Mouse (Mus musculus): ENCODE measurements around the gene Rfx5. TPM values are rescaled to one million over a fixed set of nuclear protein-coding genes. Genes with fewer than 3 reads are reported as not detected.
A peak's percentile ranks its signal among the peaks of the same experiment; 100 is the strongest.
"Not testable (repeated sequence)": the region's sequence is repeated elsewhere in the genome, so short reads cannot be mapped to it uniquely, and the experiment has no call there.

Rfx5 gene
- 10 to 100 TPM; 19.8 to 23.4 TPM for total RNA-seq (2021)
- long read RNA-seq, experiment 1, full-length matches to known transcripts: 2 of 7 reads
- long read RNA-seq, experiment 1, partial matches to known transcripts: 1 of 7 reads
- long read RNA-seq, experiment 1, other reads (novel, unspliced or antisense): 4 of 7 reads
- long read RNA-seq, experiment 2, full-length matches to known transcripts: 1 of 1 reads
- long read RNA-seq, experiment 2, partial matches to known transcripts: 0 of 1 reads
- long read RNA-seq, experiment 2, other reads (novel, unspliced or antisense): 0 of 1 reads

DNA sequence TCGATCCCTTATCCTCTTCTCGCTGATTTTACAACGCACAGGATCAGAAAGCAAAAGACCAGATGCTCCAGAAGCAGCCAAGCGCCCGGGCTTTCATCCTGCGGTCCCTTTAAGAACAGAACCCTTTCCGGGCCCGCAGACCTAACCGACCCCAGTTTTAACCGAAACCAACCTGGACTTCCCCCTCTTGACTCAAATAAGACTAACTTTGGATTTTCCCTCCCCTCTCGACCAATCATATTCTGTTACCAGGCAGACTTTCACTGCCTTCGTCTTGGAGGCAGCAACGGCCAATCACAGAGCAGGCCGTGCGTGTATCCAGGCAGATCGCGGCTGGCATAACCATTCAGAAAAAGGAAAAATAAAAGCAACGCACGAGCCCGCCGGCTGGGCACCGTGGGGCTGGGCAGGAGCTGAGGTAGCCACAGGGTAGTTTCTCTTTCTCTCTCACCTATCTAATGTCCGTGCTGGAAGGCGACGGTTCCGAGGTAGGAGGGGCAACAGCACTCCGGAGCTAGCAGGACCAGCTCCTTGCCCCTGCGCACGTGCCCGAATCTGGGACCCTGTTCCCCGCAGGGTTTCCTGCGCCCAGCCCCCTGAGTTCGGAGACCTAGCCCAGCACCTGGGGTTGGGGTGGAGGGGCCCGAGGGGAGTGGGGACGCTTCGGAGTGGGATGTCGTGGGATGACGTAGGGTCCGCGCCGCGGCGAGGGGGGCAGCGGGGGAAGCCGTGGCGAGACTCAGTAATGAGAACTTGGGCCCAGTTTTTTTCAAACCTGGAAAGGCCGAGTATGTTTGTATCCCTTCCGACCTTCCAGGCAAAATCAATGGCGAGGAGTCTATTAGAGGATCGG, at the start of gene Rfx5:
Gene Rfx5, plus strand, starts transcription at position 312 of the 853 bp plus-strand sequence.
- peak; percentile 91 to 97 for DNase-seq (ENCODE audit: low spot score in 2 of 2)

DNA sequence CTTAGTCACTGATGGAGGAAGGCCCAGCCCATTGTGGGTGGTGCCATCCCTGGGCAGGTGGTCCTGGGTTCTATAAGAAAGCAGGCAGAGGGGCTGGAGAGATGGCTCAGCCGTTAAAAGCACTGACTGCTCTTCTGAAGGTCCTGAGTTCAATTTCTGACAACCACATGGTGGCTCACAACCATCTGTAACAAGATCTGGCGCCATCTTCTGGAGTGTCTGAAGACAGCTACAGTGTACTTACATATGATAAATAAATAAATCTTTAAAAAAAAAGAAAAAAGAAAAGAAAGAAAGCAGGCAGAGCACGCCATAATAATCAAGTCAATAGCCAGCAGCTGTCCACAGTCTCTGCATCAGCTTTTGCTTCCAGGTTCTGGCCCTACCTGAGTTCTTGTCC, 49.1 kb upstream of the Rfx5 start:
- DNase-seq (ENCODE audit: low spot score in 2 of 2): not testable (repeated sequence)

DNA sequence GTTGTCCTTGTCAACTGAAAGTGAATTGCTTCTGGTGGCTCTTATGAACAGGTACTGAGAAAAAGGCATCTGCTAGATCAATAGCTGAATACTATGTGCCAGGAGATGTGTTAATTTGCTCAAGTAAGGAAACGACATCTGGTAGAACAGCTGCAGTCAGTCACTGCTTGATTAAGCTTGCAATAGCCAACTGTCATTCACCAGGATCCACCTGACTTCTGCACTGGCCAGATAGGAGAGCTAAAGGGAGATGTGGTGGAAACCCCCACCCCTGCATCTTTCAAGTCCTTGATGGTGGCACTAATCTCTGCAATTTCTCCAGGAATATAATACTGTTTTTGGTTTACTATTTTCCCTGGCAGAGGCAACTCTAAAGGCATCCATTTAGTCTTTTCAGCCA, 47.4 kb upstream of the Rfx5 start:
- no peak for DNase-seq (ENCODE audit: low spot score in 2 of 2)

DNA sequence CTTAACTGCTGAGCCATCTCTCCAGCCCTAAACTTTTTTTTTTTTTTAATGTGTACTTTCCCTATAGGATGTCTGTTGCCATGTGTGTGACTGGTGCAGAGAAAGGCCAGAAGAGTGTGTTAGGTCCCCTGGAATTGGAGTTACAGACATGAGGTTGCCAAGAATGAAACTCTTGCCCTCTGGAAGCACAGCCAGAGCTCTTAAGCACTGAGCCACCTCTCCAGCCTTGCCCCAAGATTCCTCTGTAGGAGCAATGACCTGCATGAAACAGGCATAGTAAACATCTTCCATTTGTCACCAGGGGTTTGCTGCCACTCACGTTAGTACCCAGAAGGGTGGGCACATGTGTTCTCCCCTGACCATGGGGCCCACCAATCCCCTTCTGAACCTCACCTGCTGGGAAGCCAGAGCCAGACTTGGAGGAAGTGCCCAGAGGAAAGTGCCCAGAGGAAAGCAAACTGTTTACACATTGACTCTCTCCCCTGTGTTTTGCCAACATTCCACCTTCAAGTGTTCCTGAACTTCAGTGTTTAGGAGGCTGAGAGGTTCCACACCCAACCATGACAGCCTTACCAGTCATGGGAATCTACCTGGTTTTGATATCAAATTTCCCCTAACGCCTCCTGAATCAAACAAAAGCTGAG, 42.7 kb upstream of the Rfx5 start:
- no peak for DNase-seq (ENCODE audit: low spot score in 2 of 2)

DNA sequence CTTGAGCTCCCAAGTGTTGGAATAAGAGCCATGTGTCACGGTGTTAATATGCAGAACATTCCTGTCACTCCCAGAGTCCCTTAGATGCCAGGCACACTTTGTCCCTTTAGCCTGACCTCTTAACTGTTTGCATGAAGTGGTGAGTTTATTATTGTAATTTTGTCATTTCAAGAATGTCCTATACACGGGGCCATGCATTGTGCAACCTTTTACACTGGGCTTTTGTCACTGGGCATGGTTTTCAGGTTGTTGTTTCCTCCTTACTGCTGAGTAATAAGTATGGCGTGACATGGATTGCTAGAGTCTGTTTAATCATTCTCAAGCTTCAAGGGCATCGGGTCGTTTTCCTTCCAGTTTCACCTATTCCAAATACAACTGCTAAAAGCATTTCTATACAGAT, 40.1 kb upstream of the Rfx5 start:
- no peak for DNase-seq (ENCODE audit: low spot score in 2 of 2)

DNA sequence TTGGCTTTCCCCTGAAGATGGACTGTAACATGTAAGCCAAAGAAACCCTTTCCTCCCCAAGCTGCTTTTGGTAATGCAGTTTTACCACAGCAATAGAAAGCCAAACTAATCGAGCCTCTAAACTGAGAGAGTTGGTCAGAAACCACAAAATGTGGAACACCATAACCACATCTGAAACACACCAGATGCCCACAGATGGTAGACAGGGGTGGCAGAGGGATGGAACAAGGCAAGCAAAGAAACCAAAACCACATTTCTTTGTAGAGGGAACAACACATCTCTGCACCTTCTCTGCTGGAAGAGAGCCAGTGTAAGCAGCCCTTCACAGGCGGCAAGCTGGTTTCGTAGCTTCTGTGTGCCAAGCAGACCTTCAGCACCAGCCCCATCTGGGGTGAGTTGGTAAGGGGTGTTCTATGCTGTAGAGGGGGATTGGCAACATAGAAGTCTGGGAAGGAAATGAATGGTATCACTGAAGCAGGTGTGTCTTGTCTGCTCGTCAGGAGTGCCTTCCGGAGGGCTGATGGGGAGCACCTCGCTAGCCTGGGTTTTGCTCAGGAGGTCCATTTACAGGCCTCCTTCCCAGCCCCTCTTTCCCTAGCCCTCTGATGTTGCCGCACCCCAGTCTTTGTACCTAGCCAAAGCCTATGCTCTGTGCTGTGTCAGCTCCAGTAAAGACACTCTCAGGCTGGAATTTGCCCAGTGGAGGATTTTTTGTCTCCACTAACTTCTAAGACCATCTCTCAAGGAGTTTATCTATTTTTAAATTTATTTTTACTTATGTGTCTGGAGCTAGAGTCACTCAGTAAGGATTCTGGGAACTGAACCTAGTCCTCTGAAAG, 37.8 kb upstream of the Rfx5 start:
- DNase-seq (ENCODE audit: low spot score in 2 of 2): no peak

DNA sequence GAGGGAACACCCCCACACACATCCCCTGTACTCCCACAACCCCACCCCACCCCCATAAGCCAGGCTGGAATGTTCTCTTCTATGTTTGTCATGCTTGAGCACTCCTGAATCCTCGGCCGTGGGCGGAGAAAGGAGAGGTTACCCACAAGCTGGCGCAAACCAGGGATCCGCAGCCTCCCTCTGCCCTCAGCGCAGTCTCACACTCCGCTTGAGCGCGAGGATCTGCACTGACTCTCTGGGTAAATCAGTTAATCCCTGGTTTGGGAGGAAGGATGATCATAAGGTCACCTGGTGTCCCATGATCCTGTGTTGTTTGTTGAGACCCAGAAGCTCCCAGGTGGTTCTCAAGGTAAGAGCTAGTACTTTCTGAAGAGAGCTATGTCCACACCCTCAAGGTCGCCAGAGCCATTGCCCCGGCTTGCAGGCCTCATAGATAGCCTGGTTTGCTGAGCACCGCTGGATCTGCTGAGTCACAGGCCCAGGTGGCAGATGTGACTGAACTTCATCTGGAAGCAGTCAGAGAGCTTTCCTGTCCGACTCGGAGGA, 36.0 kb upstream of the Rfx5 start:
- no peak for DNase-seq (ENCODE audit: low spot score in 2 of 2)

DNA sequence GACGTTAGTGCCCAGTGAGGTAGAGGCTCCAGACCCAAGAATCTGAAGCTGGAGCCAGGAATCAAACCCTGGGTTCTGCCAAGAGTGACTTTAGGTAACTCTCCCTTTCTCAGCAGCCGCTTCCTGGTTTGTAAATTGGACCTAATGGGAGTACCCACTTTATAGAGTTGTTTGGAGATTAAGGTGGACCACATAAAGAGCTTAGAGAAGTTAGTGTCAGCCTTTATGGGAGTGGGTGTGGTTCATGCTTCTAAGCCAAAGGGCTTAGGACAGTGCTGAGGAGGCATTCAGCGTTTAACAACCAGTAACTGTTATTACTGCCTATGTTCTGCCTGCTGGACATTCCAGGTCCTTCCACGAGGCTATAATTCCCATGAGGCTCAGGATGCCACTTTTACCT, 35.0 kb upstream of the Rfx5 start:
- no peak for DNase-seq (ENCODE audit: low spot score in 2 of 2)

DNA sequence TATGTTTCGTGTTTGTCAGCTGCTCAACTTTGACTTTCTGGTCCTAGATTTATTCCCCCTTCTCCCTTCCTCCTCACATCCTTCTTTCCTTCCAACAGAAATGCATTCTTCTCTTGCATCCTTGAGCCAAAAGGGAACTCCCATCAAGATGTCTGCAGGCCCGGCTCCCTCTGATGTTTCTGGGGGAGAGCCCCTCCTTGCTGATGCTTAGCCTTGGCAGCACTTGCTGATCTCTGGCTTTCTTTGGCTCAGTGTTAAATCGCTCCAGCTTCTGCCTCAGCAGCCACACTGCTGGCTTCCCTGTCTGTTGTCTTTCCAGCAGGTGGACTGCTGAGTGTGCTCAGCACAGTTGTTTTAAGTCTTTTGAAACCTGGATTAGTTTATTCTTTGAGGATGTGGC, 32.8 kb upstream of the Rfx5 start:
- DNase-seq (ENCODE audit: low spot score in 2 of 2): no peak

DNA sequence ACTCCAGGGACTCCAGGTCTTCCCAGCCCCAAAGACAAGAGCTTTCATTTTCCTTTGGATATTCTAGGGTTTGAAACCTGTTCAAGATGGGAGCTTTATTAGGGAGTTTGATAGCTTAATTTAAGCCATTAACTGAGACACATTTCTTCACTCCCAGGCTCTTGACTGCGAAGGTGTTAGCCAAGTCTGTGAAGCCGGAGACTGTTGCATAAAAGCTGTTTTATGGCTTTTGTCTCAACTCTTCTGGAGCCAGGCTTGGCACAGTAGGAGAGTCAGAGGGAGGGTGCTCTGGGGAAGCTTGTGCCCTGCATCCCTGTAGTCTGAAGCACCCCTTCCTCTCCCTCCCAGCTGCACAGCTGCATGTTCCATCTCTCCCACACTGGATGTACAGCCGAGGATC, 31.5 kb upstream of the Rfx5 start:
- DNase-seq (ENCODE audit: low spot score in 2 of 2): no peak

DNA sequence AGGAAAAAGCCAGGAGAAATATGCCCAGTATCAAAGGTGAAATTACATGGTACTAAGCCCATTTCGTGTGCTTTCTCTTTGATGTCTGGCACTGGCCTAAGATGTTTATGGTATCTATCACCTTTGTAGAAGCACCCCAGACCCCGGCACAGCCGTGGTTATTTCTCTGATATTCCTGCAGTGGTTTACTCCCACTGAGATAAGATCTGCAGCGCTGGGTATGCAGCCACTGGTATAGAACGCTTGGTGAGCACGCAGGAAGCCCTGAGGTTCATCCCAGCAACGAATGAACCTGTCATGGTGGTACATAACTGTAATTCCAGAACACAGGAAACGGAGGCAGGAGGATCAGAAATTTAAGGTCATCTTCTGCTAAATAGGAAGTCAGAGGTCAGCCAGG, 29.2 kb upstream of the Rfx5 start:
- DNase-seq (ENCODE audit: low spot score in 2 of 2): no peak

DNA sequence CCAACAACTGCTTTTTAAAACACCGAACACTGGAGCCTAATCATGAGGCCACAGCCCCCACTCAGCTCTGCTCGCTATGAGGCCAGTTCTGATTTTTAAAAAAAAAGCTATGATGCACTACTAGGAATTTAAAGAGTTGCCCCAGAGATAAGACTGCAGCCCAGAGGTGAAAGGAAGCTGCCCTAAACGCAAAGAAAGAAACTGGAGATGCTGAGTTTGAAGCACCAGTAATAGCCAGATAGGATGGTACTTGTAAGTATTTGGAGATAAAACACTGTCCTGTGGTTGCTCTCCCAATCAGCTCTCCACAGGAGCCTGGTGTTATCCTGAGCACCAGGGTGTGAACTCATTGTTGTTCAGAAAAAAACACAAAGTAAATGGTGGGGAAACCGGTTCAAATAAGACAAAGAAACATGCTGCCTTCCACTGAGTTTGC, 27.6 kb upstream of the Rfx5 start:
- DNase-seq (ENCODE audit: low spot score in 2 of 2): not testable (repeated sequence)

DNA sequence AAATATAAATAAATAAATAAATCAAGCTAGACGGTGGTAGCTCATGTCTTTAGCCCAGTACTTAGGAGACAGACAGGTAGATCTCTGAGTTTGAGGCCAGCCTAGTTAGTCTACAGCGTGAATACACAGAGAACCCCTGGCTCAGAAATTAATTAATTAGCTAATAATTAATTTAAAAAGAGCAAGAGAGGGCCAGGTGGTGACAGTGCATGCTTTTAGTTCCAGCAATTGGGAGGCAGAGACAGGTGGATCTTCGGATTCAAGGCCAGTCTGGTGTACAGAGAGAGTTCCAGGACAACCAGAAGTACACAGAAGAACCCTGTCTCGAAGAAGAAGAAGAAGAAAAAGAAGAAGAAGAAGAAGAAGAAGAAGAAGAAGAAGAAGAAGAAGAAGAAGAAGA, 24.9 kb upstream of the Rfx5 start:
- DNase-seq (ENCODE audit: low spot score in 2 of 2): not testable (repeated sequence)

DNA sequence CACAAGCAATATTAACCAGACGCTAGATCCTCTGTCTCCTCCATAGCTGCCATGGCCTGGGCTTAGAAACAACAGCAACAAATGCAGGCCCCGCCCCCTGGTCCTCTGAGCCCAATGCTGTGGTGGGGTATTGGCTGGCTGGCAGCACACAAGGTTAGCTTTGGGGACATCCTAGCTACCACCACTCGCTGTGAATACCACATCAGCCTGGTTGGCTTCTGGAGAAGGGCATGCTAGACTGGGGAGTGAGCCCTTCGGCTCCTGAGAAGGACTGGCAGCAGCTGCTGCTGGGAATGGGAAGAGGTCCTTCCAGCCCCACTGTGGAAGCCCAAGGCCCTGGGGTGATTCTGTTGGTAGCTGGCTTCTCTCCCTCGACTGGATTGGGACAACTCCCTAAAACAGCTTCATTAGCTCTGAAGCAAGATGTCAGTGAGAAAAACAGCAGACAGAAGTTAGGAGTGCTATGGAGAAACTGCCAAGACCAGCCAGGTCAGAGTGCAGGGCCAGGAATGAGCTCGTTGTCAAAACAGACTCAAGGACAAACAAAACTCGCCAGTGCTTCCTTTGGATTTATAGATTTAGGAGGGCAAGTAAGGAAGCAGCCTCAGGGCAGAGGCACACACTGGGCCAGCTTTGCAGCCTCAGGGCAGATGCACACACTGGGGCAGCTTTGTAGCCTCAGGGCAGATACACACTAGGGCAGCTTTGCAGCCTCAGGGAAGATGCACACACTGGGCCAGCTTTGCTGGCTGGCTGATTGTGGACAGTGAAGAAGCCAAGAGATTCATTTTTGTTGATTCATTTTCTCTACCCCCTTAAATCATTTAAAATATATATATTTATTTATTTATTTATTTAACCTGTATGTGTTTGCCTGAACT, 23.2 kb upstream of the Rfx5 start:
- DNase-seq (ENCODE audit: low spot score in 2 of 2): not testable (repeated sequence)

DNA sequence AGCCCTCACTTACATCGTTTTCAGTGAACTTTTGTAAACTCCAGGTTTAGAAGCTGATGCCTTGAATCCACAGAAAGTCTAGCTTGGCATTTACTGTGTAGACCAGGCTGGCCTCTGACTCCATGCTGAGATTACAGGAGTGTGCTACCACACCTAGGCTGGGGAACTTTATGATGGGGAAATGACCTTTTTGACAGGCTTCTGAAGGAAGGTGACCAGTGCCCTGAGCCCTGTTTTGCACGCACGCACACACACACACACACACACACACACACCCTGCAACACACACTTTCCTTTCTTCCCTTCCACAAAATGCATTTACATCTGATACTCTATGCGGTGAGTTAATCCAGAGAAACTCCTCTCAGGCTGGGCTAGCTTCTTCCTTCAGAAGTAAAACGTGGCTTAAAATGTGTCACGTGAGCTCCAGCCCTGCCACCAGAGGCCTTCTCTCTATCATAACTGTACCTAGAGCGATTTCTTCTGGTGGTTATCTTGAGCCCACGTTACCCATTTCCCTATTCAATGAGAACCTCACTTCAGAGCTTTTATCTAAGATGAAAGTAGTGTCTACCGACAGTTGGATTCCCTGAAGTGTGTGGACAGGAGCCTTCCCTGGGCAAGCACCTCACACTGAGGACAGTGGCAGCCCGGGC, 22.3 kb upstream of the Rfx5 start:
- DNase-seq (ENCODE audit: low spot score in 2 of 2): not testable (repeated sequence)

DNA sequence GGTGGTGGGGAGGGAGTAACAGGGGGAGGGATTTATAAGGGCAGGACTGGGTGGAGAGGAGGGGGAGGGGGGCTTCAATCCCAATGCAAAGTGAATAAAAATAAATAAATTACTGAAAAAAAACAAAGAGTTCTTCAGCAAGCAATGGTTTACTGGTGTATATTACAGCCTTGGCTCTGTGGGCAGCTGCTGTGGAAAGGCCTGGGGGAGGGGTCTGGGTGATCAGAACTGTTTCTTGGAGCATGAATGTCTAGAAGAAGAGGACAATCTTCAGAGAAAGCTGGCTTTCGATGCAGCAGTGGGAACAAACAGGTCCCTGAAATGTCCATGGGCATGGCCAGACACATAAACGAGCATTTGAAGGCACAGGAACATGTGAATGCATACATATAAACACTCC, 21.6 kb upstream of the Rfx5 start:
- not testable (repeated sequence) for DNase-seq (ENCODE audit: low spot score in 2 of 2)

DNA sequence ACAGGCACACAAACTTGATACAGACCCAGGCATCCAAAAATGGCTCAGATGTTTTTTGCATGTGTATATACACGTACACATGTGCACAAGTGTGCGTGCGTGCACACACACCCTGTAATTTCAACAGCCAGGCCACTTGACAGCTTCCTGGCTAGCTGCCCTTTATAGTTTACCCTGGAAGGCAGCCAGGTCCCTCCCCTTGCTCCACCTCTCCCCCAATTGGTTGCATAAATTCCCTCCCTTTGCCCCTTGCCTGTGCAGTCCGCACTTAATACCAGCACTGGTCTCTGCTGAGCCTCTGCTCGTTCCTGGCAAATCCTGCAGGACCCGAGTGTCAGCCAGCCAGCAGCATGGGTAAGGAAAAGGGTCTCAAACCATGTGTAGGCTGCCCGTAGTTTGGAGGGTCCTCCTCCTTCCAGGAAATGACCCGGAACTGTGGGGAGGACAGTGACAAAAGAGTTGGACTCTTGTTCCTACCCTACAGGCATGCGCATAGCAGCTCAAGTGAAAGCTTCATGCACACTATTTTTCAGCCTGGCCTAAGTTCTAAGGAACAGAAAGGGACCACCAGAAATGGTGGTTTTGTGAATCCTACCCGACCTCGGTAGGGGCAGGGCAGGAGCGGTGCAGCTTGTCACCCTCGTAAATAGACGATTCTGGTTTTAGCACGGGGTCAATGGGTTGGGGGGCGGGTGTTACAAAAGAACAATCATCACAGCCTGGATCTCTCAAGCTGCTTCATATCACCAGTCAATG, 20.9 kb upstream of the Rfx5 start, which contains the start of gene Selenbp1:
Gene Selenbp1, plus strand, starts transcription at position 248 of the 756 bp plus-strand sequence.
- DNase-seq (ENCODE audit: low spot score in 2 of 2): peak; percentile 56 to 63

DNA sequence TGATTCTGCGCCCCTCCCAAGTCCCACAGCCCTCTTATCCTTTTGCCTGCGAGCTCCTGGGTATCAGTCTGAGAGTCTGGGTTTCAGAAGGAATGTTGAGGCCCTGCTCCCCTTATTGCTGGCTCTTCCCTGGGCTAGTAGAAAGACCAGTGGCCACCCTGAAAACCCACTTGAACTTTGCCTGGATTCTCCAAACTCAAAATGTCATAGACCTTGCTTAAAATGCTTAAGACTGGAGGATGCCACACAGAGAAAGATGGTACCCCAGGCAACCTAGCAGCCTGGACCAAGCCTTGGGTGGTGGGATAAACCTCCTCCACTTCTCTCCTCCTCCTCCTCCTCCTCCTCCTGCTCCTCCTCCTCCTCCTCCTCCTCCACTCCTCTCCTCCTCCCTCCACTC, 20.3 kb upstream of the Rfx5 start:
- not testable (repeated sequence) for DNase-seq (ENCODE audit: low spot score in 2 of 2)

Measured in layer of hippocampus, postnatal 14 days (tissue).